Mouse (Mus musculus) kidney, postnatal 4 days (tissue): ENCODE data around the gene Gm527.

Experiments used
- DNase-seq, 2 experiments: peaks; one replicate each; pipeline ENCODE4 v3.0.0; 2021; ENCODE audit warnings: mixed read lengths in 2 of 2

Gm527 gene

DNA sequence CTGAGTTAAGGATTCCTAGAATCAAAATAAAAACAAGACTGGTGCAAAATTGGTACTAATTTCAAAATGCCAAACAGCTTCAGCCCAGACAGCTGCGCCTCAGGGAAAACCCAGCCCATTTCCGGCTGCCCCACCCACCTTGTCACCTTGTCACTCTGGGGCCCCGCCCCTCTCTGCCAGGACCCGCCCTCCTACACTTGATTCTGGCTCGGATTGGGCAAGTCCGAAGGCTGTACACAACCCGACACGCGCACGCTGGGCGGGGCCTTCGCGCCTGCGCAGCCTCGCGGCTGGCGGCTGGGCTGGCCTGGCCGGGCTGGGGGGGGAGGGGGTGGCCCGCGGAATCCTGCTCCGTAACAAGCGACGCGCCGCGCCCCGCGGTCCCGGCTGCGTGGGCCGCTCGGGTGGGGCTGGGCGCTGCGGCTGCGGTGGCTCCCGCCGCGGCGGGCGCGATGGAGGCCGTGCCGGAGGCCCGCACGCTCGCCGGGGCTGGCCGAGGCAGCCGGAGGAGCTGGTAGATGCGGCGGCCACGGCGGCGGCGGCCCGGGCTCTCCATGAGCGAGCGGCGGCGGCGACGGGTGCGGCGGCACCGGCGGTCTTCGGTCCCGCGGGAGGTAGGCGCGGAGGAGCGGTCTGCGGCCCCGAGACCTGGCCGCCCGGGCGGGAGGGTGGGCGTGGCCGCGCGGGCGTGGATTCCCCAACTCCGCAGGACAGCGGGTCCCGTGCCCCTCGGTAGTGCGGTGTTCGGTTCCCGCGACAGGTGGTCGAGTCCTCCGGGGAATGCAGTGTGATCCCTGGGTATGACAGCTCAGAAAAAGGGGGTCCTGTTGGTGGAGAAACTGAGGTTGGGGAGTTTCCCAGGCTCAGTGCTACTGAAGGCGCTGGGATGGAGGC lies at the start of gene Gm527:
Gm527 (plus strand) TSS at position 329 of the 894 bp plus-strand sequence.
- DNase-seq = peak; percentile 96 to 98

DNA sequence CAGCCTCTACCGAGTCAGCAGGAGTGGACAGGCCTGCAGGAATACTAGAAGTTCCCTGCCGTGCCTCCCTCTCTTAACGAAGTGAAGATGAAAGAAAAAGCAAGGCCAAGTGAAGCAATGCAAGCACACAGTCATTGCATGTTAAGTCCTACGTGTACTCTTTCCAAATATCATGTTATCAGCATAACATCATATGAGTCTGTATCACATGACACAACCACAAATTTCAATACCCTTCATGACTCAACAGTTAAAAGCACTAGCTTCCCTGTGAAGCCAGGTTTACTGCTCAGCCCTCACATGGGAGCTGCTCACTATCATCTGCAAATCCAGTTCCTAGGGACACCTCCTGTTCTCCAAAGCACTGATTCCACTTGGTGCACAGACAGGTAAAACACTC lies 46.6 kb upstream of the Gm527 start:
- no peak for DNase-seq

DNA sequence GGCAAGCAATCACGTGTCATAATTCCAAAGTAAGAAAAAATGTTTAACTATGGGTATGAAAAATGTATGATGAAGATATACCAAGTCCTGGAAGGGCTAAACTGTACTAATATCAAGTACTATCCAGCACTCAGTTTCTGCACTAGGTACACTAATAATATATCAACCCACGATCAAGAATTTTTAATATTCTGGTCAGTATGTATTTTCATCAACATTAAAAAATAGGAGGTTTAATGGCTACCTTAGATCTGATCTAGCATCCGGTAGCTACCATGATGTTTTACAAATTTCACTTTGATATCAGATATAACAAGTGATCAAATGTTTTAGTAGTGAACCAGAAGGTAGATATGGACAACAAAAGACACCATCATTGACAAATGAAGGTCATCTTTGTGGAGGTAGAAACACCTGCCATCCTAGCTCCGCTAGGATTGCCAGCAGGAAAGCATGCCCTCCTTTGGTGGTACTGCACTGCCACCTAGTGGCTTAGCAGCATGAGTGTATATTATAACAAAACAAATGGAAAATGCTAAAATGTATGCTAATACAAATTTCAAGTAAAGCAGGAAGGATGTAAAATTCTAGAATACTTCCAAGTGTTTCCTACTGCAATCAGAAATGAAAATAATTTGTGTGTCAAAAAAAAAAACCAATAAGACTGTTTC lies 20.5 kb upstream of the Gm527 start:
- DNase-seq = peak; percentile 74 to 76

- peak; percentile 69 to 76 for DNase-seq
Measured at GRCm38 (mm10) chr12:64902506-64902905, 15.2 kb upstream of the Gm527 start.

GRCm38 (mm10) chr12:64903186-64903585 lies 14.5 kb upstream of the Gm527 start:
- no peak for DNase-seq

DNA sequence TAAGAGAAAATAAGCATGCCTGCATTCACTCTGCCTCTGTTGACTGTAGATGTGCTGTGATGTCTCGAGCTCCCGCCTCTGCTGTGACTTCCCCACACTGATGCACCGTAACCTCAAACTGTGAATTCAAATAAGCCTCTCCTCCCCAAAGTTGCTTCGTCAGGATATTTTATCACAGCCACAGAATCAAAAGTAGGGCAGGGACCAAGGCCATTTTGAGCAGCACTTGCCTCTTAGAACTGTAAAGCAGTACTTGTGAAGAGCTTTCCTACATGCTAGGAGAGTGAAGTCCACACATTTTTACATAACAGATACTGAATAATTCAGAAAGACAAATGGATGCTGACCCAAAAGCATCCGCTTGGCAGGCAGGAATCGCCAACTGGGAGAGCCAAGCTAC lies 4.7 kb upstream of the Gm527 start:
- no peak for DNase-seq

DNA sequence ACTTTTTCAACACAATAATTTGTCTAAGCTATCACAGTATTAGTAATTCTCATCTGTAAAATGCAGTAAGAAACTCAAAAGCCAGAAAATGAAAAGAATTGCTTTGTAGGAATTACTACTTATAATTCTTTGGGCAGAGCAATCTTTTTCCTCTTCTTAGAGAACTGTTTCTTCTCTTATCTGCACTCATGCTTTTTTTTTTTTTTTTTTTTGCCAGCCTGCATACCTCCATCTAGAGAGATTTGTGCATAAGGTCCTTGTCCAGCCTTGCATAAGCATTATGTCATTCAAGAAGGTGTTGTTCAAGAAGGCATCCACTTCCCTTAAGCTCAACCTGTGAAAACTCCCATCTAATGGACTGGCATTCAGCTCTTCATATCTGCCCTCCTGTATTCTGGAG lies 971 bp upstream of the Gm527 start:
- no peak for DNase-seq

DNA sequence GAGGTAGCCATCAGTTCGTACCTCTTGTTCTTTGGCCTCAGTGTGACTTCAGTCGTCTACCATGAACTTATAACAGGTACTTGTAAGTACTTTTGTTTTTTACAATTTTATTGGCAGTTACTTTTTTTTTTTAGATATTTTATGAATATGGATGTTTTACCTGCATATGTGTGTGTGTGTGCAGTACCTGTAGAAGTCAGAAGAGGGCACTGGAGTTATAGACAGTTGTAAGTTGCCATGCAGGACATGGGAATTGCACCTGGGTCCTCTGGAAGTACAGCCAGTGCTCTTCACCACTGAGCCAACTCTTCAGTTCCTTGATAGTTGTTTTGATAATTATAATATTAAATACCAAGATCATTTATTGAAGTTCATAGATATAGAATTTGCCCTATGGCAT lies 19.8 kb downstream of the Gm527 start:
- DNase-seq = peak; percentile 27 to 40

DNA sequence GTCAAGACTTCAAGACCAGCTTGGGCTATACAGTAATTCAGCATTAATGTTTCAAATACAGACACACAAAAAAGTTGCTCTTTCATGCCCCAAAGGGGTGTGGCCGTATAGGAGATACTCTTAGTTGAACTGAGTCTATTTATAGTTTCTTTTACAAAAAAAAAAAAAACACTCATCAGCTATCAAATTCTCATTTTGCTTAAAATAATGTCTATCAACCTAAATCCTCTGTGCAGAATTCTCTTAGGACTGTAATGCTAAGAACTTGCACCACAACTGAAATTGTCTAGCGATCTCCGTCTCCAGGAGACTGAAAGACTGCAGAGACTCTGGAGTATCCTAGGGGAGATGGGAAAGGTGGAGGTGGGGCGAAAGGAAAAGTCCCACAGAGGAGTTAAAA lies 46.9 kb downstream of the Gm527 start:
- no peak for DNase-seq

DNA sequence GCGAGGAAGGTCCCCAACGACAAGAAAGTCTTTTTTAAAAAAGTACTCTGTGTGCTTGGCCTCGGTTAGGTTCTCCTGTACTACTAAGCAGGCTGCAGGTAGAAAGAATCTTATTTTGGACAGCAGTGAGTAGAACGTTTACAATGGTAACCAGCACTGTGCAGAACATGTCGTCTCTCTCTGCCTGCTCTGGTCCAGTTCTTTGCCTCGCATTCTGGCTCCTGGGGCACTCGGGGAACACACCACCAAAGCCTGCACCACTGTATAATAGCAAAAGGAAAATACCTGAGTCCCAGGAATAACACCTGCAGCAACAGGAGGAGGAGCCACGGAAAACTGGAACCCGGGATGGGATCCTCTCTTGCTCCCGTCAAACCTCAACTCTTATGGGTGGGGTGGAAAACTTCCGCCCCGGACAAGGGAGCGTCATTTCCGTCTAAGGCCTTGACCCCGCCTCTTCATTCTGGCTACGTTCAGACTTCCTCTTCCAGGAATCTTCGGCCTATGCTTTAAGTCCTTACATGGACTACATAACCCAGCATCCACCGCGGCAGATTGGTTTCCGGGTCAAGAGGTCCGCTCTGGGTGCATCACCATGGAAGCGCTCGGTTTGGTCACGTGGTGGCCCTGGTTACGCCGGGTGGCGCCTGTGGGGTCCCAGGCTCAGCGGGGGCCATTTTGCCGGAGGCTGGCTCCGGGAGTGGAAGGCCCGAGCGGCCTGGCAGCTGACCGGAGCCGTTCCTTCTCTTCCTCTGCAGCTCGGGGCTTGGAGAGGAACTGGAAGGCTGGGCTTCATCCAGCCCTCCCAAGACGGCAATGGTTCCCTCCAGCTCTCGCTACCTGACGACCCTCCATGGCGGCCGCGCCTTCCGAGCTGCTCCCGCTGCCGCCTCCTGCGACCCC lies 47.7 kb downstream of the Gm527 start, which contains the start of the genes Klhl28 and Togaram1:
Klhl28 (minus strand) TSS at position 411 of the 903 bp plus-strand sequence.
Togaram1 (plus strand) TSS at position 681 of the 903 bp plus-strand sequence.
- peak; percentile 99 for DNase-seq

GRCm38 (mm10) chr12:64966101-64966631 lies 48.5 kb downstream of the Gm527 start:
- DNase-seq = peak; percentile 67 to 79

- peak; percentile 21 to 43 for DNase-seq
Measured at GRCm38 (mm10) chr12:64966652-64967435, 49.1 kb downstream of the Gm527 start.

GRCm38 (mm10) chr12:64967470-64967869 lies 49.8 kb downstream of the Gm527 start:
- DNase-seq = peak; percentile 21

- DNase-seq = no peak
Measured at GRCm38 (mm10) chr12:64968067-64968466, 50.4 kb downstream of the Gm527 start.

- no peak for DNase-seq
Measured at GRCm38 (mm10) chr12:64971399-64971798, 53.7 kb downstream of the Gm527 start.

DNA sequence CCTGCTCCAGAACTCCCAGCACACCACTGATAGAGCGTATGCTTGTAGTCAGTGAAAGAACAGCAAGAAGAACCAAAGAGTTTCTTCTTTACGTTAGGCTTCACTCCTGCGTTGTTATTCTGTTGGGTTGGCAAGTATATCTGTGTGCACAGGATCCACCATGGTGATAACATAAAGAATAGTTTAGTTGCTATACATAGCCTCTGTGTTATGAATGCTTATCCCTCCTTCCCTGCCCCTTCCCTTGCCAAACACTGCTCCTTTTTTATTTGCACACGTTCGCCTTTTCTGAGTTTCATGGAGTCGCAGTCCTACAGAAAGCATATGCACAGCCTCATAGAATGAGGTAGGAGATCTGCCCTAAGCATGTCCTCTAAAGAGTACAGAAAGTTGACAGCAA lies 54.4 kb downstream of the Gm527 start:
- no peak for DNase-seq
